Mouse (Mus musculus) midbrain, embryonic 10.5 days (tissue): ENCODE data around the gene Larp6. TPM values are rescaled to one million over a fixed set of nuclear protein-coding genes. Genes with fewer than 3 reads are reported as not detected.

Experiments
- DNase-seq: peaks from one replicate; pipeline ENCODE4 v3.0.0-alpha.2; 2017; ENCODE audit warnings: low spot score
- H3K27ac ChIP-seq: fragments of 300-500 bp; sonication (generic); replicated peaks from 2 replicates; pipeline ENCODE4 v1.5.1; 2016; ENCODE audit warnings: mild to moderate bottlenecking
- H3K27me3 ChIP-seq: fragments of 300-500 bp; sonication (generic); 2 replicates; pipeline ENCODE4 v1.6.1; 2016; ENCODE audit warnings: low read depth, mild to moderate bottlenecking; ENCODE audit not compliant: poor library complexity, severe bottlenecking
- H3K36me3 ChIP-seq: fragments of 300-500 bp; sonication (generic); 2 replicates; pipeline ENCODE4 v1.6.1; 2016; ENCODE audit warnings: mild to moderate bottlenecking, moderate library complexity
- H3K4me1 ChIP-seq: fragments of 300-500 bp; sonication (generic); 2 replicates; pipeline ENCODE4 v1.6.1; 2016
- H3K4me3 ChIP-seq: fragments of 300-500 bp; sonication (generic); 2 replicates; pipeline ENCODE4 v1.5.1; 2016; ENCODE audit warnings: mild to moderate bottlenecking, moderate library complexity
- H3K9me3 ChIP-seq: fragments of 300-500 bp; sonication (generic); replicated peaks from 2 replicates; pipeline ENCODE4 v1.6.1; 2016; ENCODE audit warnings: mild to moderate bottlenecking
- WGBS: fragments of 180-500 bp; shearing (Covaris S2); methylation state at CpG from one replicate; pipeline ENCODE4 v1.1.7; 2016; 5-methylcytosine and 5-hydroxymethylcytosine counted together
- polyA plus RNA-seq: library from polyadenylated mRNA; unstranded; fragments of >200 nt; fragmentation: Nextera tagmentation; extraction: Ambion mirVana; gene quantifications from 2 replicates; pipeline ENCODE4 v1.2.1, GENCODE M21; 2016

Gene Larp6
- polyA plus RNA-seq, 1 experiment from 2014 or later, result 1.2 TPM

DNA sequence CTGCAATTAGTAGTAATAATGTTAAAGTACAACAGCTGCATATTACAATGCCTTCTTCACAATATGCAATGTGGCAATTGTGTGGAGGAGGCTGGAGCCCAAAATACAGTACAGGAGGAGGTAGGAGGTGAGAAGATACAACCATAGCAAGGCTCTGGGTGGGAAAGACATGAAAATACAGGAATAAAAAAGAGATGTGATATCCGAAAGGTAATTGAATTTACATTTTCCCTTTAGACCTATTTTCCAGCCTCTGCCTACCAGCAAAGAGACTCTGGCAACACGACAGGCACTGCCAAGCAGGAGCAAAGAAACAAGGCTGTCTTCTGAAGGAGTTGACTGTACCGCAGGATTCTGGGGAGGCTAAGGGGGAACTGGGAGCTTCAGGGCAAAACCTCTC is 6.9 kb downstream of the Larp6 start:
- Histone ChIP-seq H3K9me3 (no peaks in the 10 kb centered on the region), H3K36me3 (no peaks in the 10 kb centered on the region), H3K4me1 (no peaks in the 10 kb centered on the region), H3K27ac (no peak overlapping the region), H3K27me3 (peaks cover 7% of the 10 kb centered on the region; the same call in 1 of the 2 replicates), H3K4me3 (no peak overlapping the region)
- whole genome bisulfite sequencing, result 89% methylated on average over 3 of the region's 3 CpGs
- DNase-seq, result no peak

DNA sequence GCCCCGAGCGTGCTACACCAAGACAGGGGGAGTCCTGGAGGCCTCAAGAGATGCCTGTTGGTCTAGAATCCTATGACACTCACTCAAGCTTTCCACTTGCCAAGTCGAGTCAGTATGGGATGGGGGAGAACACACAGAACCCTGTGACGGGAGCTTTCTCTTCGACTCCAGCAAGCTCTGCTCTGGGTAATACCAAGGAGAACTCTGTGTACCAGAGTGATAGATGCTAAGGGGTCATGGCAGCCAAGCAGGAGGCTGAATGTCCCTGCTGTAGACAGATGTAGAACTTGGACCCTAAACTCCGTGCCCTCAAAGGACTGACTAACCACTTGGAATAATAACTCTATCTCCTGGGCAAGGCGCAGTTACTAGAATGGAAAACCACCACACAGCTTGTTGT is 12.2 kb downstream of the Larp6 start:
- Histone ChIP-seq H3K27ac (no peak overlapping the region), H3K4me1 (no peaks in the 10 kb centered on the region), H3K27me3 (no peaks in the 10 kb centered on the region), H3K4me3 (no peak overlapping the region), H3K9me3 (peaks cover 4% of the 10 kb centered on the region; the same call in 1 of the 2 replicates), H3K36me3 (no peaks in the 10 kb centered on the region)
- WGBS, result 90% methylated on average over 7 of the region's 7 CpGs
- DNase-seq, result no peak

DNA sequence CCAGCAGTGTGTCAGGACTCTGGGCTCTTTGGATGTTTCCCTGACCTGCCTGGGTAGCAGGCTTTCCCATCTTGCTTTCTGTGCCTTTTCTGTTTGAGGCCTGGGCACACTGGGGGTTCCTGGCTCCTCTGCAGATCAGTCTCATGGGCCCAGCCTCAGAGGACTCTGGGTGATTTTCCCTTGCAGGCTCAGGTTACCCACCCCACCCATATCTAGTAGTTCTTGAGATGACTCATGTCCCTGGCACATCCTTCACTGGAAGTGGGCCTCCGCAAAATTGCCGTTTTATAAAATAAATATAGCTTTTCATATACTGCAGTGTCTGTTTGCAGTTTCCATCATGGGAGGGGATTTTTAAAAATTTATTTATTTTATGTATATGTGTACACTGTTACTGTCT is 21.5 kb downstream of the Larp6 start:
- peaks cover 10% of the 10 kb centered on the region; the same call in 1 of the 2 replicates for H3K9me3 ChIP-seq
- H3K27ac ChIP-seq, result no peak overlapping the region
- H3K27me3 ChIP-seq, result no peaks in the 10 kb centered on the region
- no peak overlapping the region for H3K4me3 ChIP-seq
- no peaks in the 10 kb centered on the region for H3K4me1 ChIP-seq
- no peaks in the 10 kb centered on the region for H3K36me3 ChIP-seq
- 91% methylated on average over 2 of the region's 2 CpGs for WGBS
- DNase-seq, result no peak

DNA sequence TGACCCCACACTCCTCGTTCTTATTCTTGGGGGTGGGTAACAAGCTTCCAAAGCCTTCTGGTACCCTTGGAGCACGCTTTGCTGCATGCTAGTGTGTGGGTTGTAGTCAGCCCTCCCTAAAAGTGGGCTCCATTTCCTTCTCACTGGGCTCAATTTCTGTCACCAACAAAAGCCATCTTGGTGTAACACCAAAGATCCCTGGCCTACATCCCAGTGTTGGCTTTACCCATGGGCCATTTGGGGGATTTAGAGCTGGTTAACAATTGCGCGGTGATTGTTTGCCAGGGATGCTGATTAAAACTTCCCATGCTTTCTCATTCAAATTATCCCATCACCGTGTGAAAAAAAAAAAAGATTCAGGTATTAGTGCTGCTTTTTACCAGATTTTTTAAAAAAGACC is 26.3 kb downstream of the Larp6 start:
- H3K27ac ChIP-seq, result no peak overlapping the region
- H3K4me3 ChIP-seq, result no peak overlapping the region
- H3K4me1 ChIP-seq, result no peaks in the 10 kb centered on the region
- H3K36me3 ChIP-seq, result no peaks in the 10 kb centered on the region
- WGBS, result 86% methylated on average over 5 of the region's 5 CpGs
- peaks cover 4% of the 10 kb centered on the region; the same call in 1 of the 2 replicates for H3K9me3 ChIP-seq
- no peaks in the 10 kb centered on the region for H3K27me3 ChIP-seq
- no peak for DNase-seq

DNA sequence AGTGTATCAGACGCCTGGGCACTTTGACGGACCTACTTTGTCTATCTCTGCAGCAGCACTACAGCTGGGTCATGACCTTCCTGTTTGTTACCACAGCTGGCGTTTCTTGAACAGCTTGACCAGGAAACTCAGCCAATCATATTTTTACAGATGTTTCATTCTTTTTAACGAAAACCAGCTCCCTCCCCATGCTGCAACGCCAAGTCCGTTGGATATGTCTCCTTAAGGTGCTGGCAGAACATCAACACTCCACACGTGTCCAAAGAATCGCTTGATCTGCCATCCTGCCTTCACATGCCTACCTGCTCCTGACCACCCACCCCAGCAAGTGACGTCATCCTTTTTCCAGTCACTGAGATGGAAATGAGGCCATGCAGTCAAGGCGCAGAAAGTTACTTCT is 28.6 kb downstream of the Larp6 start:
- no peaks in the 10 kb centered on the region for H3K36me3 ChIP-seq
- H3K27me3 ChIP-seq, result no peaks in the 10 kb centered on the region
- H3K4me3 ChIP-seq, result no peak overlapping the region
- H3K27ac ChIP-seq, result no peak overlapping the region
- no peak for DNase-seq
- WGBS, result 76% methylated on average over 10 of the region's 10 CpGs
- no peaks in the 10 kb centered on the region for H3K4me1 ChIP-seq
- peaks cover 4% of the 10 kb centered on the region; the same call in 1 of the 2 replicates for H3K9me3 ChIP-seq

DNA sequence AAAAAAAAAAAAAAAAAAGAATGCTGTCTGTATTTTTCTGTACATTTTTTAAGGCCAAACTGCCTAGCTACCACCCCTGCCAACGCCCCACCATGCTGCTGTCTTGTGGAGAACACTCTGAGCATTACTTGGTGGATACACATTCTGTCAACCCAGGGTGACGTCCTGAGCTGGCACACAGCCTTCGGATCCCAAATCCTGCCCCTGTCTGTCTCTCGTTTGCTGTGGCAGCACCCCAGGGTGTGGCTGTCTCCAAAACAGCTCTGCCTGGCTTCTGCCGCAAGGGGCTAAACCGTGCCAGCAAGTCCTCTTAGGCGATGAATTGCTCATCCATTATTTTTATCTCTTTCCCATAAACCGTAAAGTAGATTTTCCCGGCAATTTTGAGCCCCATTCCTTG is 29.7 kb downstream of the Larp6 start:
- H3K9me3 ChIP-seq, result no peaks in the 10 kb centered on the region; the same call in 1 of the 2 replicates
- no peaks in the 10 kb centered on the region for H3K4me1 ChIP-seq
- H3K4me3 ChIP-seq, result no peak overlapping the region
- no peaks in the 10 kb centered on the region for H3K36me3 ChIP-seq
- WGBS, result 78% methylated on average over 9 of the region's 9 CpGs
- no peak overlapping the region for H3K27ac ChIP-seq
- DNase-seq, result no peak
- H3K27me3 ChIP-seq, result no peaks in the 10 kb centered on the region

DNA sequence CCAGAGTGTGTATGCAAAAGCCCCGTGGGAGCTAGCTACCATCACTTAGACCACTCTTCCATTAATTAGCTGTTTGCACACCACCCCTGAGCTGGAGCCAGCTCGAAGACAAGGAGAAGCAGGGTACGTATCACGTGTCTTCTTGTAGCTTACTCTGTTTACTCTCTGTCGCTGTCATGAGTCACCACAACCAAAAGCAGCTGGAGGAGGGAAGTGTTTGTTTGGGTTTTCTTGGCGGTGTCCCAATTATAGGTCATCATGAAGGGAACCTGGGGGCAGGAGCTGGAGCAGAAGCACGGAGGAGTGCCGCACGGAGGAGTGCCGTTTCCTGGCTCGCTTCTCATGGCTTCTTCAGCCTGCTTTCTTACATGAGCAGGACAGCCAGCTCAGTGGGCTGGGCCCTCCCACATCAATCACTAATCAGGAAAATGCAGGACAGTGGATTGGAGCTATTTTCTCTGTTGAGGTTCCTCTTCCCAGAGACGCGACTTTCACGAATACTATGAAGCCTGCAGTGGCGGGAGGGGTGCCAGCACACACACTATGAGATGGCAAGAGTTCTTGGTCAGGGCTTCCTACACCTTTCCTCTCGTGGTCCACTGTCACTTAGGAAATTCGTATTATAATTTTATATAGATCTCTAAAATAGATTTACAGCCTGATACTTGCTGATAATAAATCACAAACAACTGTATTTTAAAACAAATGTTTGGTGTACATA is 30.6 kb downstream of the Larp6 start:
- Histone ChIP-seq H3K4me3 (no peak overlapping the region), H3K4me1 (no peaks in the 10 kb centered on the region), H3K36me3 (no peaks in the 10 kb centered on the region), H3K9me3 (no peaks in the 10 kb centered on the region), H3K27ac (no peak overlapping the region), H3K27me3 (no peaks in the 10 kb centered on the region)
- 73% methylated on average over 17 of the region's 17 CpGs for WGBS
- DNase-seq, result no peak

DNA sequence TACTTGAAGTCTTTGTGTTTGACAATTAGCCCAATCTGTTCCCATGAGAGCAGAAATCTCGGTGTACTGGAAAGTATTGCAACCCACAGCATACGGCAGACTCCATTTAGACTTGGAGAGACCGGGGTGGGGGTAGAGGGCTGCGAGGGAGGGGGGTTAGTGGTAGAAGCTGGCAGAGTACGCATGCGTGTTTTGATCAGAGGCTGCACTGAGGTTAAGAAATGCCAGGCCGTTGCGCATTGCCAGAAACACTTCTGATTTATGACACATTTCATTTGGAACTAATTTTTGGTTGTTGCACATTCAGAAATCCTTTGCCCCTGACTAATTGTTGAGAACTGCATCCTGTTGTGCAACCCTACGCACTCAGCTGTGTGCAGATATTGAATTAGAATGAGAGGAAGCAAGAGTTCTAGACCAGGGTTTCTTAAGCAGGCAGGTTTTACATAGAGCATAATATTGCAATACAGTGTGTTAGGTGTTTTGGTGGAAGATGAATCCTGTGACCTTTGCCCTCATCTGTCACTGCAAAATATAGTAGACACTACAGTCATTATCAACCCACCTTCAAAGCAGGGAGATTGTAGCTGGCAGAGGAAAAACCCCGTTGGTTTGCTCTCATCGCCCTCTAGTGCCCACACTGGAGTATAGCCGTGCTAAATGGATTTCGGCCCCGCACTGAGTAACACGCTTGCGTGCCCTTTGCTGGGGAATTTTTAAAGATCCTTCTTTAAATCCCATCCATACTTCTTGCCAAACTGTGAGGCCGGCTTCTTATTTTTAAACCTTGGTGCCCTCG is 31.6 kb downstream of the Larp6 start:
- 52% methylated on average over 18 of the region's 18 CpGs for WGBS
- H3K4me3 ChIP-seq, result no peak overlapping the region
- H3K9me3 ChIP-seq, result 0 out of 2 replicates have a peak, but pooled peaks cover 4% of the 10 kb centered on the region
- no peak overlapping the region for H3K27ac ChIP-seq
- no peaks in the 10 kb centered on the region for H3K4me1 ChIP-seq
- H3K27me3 ChIP-seq, result no peaks in the 10 kb centered on the region
- no peaks in the 10 kb centered on the region for H3K36me3 ChIP-seq
- peak; percentile 46 for DNase-seq

DNA sequence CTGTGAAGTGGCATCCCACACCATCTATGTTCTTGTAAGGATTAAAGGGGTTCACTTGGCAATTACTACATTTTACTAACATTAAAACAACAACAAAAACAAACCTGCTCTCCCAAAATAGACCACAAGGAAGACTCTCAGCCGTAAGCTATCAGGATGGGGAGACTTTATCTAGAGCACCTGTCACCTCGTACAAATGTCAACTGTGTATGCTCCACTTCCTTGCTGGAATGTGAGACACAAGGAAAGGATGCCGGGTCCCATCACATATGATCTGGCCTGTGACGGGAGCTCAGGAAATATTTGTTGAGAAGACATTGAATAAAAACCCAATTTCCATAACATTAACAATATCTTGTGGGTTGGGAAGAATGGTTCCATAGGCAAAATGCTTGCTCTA is 32.2 kb downstream of the Larp6 start:
- 0 out of 2 replicates have a peak, but pooled peaks cover 4% of the 10 kb centered on the region for H3K9me3 ChIP-seq
- no peaks in the 10 kb centered on the region for H3K4me1 ChIP-seq
- no peaks in the 10 kb centered on the region for H3K27me3 ChIP-seq
- DNase-seq, result no peak
- H3K27ac ChIP-seq, result no peak overlapping the region
- no peaks in the 10 kb centered on the region for H3K36me3 ChIP-seq
- H3K4me3 ChIP-seq, result no peak overlapping the region
- 59% methylated on average over 4 of the region's 4 CpGs for WGBS

DNA sequence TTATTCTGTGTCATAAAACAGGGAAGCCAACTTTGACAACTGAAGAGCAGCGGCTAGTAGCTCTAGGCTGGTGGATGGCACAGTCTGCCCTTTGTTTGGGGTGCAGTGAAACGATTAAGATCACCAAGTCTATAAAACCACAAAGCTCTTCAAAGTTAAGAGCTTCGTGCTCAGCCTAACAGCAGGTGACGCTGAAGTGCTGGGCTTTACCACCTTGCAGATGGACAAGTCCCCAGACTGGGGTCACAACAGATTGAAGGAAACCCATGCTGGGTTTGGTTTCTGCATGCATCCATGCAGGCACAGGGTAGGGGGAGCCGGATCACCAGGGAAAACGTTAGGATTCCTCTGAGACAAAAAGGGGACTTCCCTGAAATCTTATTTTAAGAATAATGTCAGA is 33.8 kb downstream of the Larp6 start:
- no peak overlapping the region for H3K4me3 ChIP-seq
- H3K9me3 ChIP-seq, result 0 out of 2 replicates have a peak, but pooled peaks cover 4% of the 10 kb centered on the region
- no peaks in the 10 kb centered on the region for H3K27me3 ChIP-seq
- H3K36me3 ChIP-seq, result no peaks in the 10 kb centered on the region
- 63% methylated on average over 6 of the region's 6 CpGs for whole genome bisulfite sequencing
- H3K4me1 ChIP-seq, result no peaks in the 10 kb centered on the region
- DNase-seq, result no peak
- H3K27ac ChIP-seq, result no peak overlapping the region

DNA sequence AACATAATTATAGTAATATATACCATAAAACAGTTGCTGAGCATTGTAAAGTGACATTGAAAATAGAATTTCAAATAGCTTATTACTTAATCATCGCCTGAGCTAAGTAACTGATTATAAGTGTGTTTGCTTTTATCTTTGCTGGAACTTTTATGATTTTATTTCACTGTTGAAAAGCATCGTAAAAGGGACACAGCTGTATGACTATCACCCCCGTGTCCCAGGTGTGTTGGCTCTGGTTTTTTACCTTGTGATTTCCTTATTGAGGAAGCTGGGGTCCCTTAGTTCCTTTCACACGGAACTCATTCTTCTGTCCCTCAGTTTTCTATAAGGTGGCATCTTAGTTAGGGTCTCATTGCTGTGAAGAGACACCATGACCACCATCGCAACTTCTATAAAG is 34.9 kb downstream of the Larp6 start:
- 86% methylated on average over 5 of the region's 5 CpGs for WGBS
- Histone ChIP-seq H3K4me1 (no peaks in the 10 kb centered on the region), H3K27me3 (no peaks in the 10 kb centered on the region), H3K27ac (no peak overlapping the region), H3K4me3 (no peak overlapping the region), H3K9me3 (0 out of 2 replicates have a peak, but pooled peaks cover 4% of the 10 kb centered on the region), H3K36me3 (no peaks in the 10 kb centered on the region)
- DNase-seq, result no peak

DNA sequence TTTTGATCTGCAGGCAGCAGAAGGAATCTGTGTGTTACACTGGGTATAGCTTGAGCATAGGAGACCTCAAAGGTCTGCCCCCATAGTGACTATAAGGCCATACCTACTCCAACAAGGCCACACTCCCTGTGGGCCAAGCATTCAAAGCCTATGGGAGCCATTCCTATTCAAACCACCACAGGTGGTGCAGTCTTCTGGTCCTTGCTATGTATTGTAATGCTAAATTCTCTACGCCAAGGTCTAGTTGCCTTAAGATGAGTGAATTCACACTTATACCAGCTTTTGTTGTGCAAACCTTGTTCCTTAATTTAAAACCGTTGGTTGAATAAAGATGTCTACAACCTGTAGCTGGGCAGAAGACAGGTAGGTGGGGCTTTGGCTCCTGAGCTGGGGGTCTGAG is 35.4 kb downstream of the Larp6 start:
- 0 out of 2 replicates have a peak, but pooled peaks cover 4% of the 10 kb centered on the region for H3K9me3 ChIP-seq
- H3K4me1 ChIP-seq, result no peaks in the 10 kb centered on the region
- no peaks in the 10 kb centered on the region for H3K27me3 ChIP-seq
- H3K4me3 ChIP-seq, result no peak overlapping the region
- WGBS, result 84% methylated on average over 2 of the region's 2 CpGs
- no peak for DNase-seq
- H3K36me3 ChIP-seq, result no peaks in the 10 kb centered on the region
- H3K27ac ChIP-seq, result no peak overlapping the region

DNA sequence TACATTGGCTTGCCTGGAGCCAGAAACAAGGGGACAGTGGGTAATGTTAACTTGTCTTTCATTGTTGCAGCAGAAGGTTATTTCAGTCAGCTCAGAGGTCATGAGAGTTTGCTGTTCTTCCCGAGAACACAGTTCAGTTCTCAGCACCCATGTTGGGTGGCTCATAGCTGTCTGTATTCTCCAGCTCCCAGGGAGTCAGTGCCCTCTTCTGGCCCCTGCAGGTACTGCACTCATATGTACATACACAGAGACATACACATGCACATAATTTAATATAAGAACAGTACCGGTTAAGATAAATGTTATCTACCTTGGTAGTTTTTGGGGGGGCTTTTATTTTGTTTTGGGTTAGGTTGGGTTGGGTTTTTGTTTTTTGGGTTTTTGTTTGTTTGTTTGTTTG is 36.3 kb downstream of the Larp6 start:
- Histone ChIP-seq H3K4me1 (no peaks in the 10 kb centered on the region), H3K9me3 (0 out of 2 replicates have a peak, but pooled peaks cover 4% of the 10 kb centered on the region), H3K36me3 (no peaks in the 10 kb centered on the region), H3K27ac (no peak overlapping the region), H3K27me3 (no peaks in the 10 kb centered on the region), H3K4me3 (no peak overlapping the region)
- WGBS, result 89% methylated on average over 2 of the region's 2 CpGs
- no peak for DNase-seq
